Mouse (Mus musculus): ENCODE measurements around the gene Prokr1. TPM values are rescaled to one million over a fixed set of nuclear protein-coding genes. Genes with fewer than 3 reads are reported as not detected.
"Not testable (repeated sequence)": the region's sequence is repeated elsewhere in the genome, so short reads cannot be mapped to it uniquely, and the experiment has no call there.

Gene Prokr1
- 2.2 and 2.7 TPM in 2 replicates for polyA plus RNA-seq (2015; fragmentation: Nextera tagmentation; extraction: Ambion mirVana)

DNA sequence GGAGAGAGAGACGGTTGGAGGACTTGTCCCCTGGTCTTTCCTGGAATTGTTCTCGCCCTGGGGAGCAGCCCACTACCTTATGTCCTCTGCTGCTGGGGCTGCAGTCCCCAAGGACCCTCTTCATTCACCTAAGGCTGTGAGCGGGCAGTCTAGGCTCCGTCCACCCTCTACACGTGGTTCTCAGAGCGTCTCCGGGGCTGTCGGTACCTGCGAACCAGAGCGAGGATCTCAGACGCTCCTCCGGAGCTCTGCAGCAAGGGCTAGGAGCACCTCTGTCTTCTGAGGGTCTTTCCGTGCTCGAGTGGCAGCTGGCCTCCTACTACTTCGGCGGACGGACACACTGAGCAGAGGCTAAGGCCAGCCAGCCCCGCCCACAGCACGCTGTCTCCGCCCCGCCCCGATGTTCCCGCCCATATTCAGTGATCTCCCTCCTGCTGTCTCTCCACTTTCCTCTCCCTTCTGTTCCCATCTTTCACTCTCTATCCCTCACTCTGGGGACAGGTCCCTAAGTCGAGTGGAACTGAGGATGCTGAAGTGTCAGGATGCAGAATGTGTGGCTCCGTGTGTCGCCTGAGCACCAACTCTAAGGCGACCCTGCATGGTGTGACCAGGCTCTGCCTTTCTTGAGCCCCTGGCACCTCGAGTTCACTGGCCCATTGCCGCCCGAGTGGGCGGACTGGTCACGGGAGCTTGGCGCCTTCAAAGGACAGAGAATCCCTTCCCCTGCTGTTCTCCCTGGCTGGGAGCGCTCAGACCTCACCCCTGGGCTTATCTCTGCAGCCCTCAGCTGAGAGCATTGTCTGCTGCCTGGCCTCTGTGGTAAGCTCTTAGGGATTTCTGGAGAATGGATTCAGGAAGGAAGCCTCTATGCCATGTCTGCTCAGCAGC, at the start of gene Prokr1:
Gene Prokr1, minus strand, starts transcription at position 350 of the 888 bp plus-strand sequence.
- H3K27me3 ChIP-seq (replicated peaks; ENCODE audit: control insufficient read depth, insufficient read depth, low read length): no peaks in the 10 kb centered on the region; the same call in 1 of the 2 replicates
- no peaks in the 10 kb centered on the region for H3K36me3 ChIP-seq (ENCODE audit: control insufficient read depth, insufficient read depth, low read length)
- peak within 1 kb of the TSS; percentile 92 for H3K4me2 ChIP-seq (ENCODE audit: low read length)
- peaks cover 5% of the 10 kb centered on the region for H3K4me1 ChIP-seq (ENCODE audit: control insufficient read depth, insufficient read depth, low read depth, low read length)
- peak within 1 kb of the TSS; percentile 50 for H3K4me3 ChIP-seq (ENCODE audit: low read length)
- WGBS: under 1% methylated on average over 34 of the region's 34 CpGs
- peak; percentile 94 for ATAC-seq
- no peaks in the 10 kb centered on the region for H3K9me3 ChIP-seq (ENCODE audit: control insufficient read depth, low read length)
- H3K9ac ChIP-seq (ENCODE audit: low read depth, low read length): peak within 1 kb of the TSS; percentile 59
- H3K27ac ChIP-seq (ENCODE audit: low read depth, low read length): peak within 1 kb of the TSS; percentile 18; the same call in 1 of the 2 replicates

DNA sequence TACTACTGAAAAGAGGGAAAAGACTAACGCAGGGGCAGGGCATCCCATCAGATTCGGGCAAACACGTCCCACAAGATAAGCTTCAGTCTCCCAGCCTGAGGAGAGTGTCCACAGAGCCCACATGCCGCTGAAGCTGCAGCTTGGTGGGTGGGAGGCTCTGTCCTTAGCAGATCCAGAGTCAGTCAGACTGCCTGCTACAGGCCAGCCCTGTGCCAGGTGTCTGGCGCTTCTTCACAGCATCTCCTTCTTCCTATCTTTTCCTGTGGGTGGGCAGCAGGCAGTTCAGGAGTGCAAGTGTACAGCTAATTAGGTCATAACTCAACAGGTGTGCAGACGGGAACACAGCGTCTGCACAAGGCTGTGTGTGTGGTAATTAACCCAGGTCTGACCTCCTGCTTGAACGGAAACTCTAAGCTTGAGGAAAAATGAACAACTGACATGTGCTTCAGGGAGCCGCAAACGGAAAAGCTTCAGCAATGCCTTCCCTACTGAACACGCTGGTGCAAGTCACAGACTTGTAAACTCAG, 47.7 kb upstream of the Prokr1 start:
- no peaks in the 10 kb centered on the region for H3K36me3 ChIP-seq (ENCODE audit: control insufficient read depth, insufficient read depth, low read length)
- no peaks in the 10 kb centered on the region for H3K4me1 ChIP-seq (ENCODE audit: control insufficient read depth, insufficient read depth, low read depth, low read length)
- no peak overlapping the region for H3K4me2 ChIP-seq (ENCODE audit: low read length)
- no peaks in the 10 kb centered on the region for H3K27me3 ChIP-seq (replicated peaks; ENCODE audit: control insufficient read depth, insufficient read depth, low read length)
- no peak overlapping the region for H3K4me3 ChIP-seq (ENCODE audit: low read length)
- WGBS: 70% methylated on average over 11 of the region's 11 CpGs
- H3K9ac ChIP-seq (ENCODE audit: low read depth, low read length): no peak overlapping the region
- no peaks in the 10 kb centered on the region for H3K9me3 ChIP-seq (ENCODE audit: control insufficient read depth, low read length)
- ATAC-seq: no peak
- H3K27ac ChIP-seq (ENCODE audit: low read depth, low read length): no peak overlapping the region

- Histone ChIP-seq H3K9ac (ENCODE audit: low read depth, low read length) (no peak overlapping the region), H3K27ac (ENCODE audit: low read depth, low read length) (no peak overlapping the region), H3K4me3 (ENCODE audit: low read length) (no peak overlapping the region), H3K36me3 (ENCODE audit: control insufficient read depth, insufficient read depth, low read length) (no peaks in the 10 kb centered on the region), H3K9me3 (ENCODE audit: control insufficient read depth, low read length) (no peaks in the 10 kb centered on the region), H3K4me1 (ENCODE audit: control insufficient read depth, insufficient read depth, low read depth, low read length) (no peaks in the 10 kb centered on the region), H3K27me3 (replicated peaks; ENCODE audit: control insufficient read depth, insufficient read depth, low read length) (no peaks in the 10 kb centered on the region), H3K4me2 (ENCODE audit: low read length) (no peak overlapping the region)
- no peak for ATAC-seq
- 73% methylated on average over 4 of the region's 4 CpGs for WGBS
Observed at GRCm38 (mm10) chr6:87632176-87632575, 41.6 kb upstream of the Prokr1 start.

- not testable (repeated sequence) for ATAC-seq
- WGBS: 86% methylated on average over 13 of the region's 15 CpGs
Observed at GRCm38 (mm10) chr6:87628936-87629335, 38.4 kb upstream of the Prokr1 start.

GRCm38 (mm10) chr6:87623151-87623550, 32.6 kb upstream of the Prokr1 start:
- Histone ChIP-seq H3K4me2 (ENCODE audit: low read length) (no peak overlapping the region), H3K27me3 (replicated peaks; ENCODE audit: control insufficient read depth, insufficient read depth, low read length) (no peaks in the 10 kb centered on the region), H3K4me3 (ENCODE audit: low read length) (no peak overlapping the region), H3K9ac (ENCODE audit: low read depth, low read length) (no peak overlapping the region), H3K36me3 (ENCODE audit: control insufficient read depth, insufficient read depth, low read length) (no peaks in the 10 kb centered on the region), H3K9me3 (ENCODE audit: control insufficient read depth, low read length) (no peaks in the 10 kb centered on the region), H3K4me1 (ENCODE audit: control insufficient read depth, insufficient read depth, low read depth, low read length) (no peaks in the 10 kb centered on the region), H3K27ac (ENCODE audit: low read depth, low read length) (no peak overlapping the region)
- WGBS: 77% methylated on average over 3 of the region's 3 CpGs
- ATAC-seq: no peak

More at GRCm38 (mm10) chr6:87628936-87629335, 38.4 kb upstream of the Prokr1 start:
- not testable (repeated sequence) for H3K36me3 ChIP-seq (ENCODE audit: control insufficient read depth, insufficient read depth, low read length); H3K27ac ChIP-seq (ENCODE audit: low read depth, low read length); H3K4me3 ChIP-seq (ENCODE audit: low read length); H3K27me3 ChIP-seq (replicated peaks; ENCODE audit: control insufficient read depth, insufficient read depth, low read length); H3K9ac ChIP-seq (ENCODE audit: low read depth, low read length); H3K4me2 ChIP-seq (ENCODE audit: low read length); H3K9me3 ChIP-seq (ENCODE audit: control insufficient read depth, low read length); H3K4me1 ChIP-seq (ENCODE audit: control insufficient read depth, insufficient read depth, low read depth, low read length)

- no peaks in the 10 kb centered on the region for H3K9me3 ChIP-seq (ENCODE audit: control insufficient read depth, low read length)
- no peaks in the 10 kb centered on the region for H3K4me1 ChIP-seq (ENCODE audit: control insufficient read depth, insufficient read depth, low read depth, low read length)
- H3K9ac ChIP-seq (ENCODE audit: low read depth, low read length): no peak overlapping the region
- no peaks in the 10 kb centered on the region for H3K27me3 ChIP-seq (replicated peaks; ENCODE audit: control insufficient read depth, insufficient read depth, low read length)
- ATAC-seq: peak; percentile 95
- H3K4me2 ChIP-seq (ENCODE audit: low read length): no peak overlapping the region
- peak overlapping the region; percentile 54 for H3K27ac ChIP-seq (ENCODE audit: low read depth, low read length)
- 41% methylated on average over 3 of the region's 3 CpGs for WGBS
- no peak overlapping the region for H3K4me3 ChIP-seq (ENCODE audit: low read length)
- no peaks in the 10 kb centered on the region for H3K36me3 ChIP-seq (ENCODE audit: control insufficient read depth, insufficient read depth, low read length)
Observed at GRCm38 (mm10) chr6:87621281-87621680, 30.7 kb upstream of the Prokr1 start.

GRCm38 (mm10) chr6:87618021-87618420, 27.5 kb upstream of the Prokr1 start:
- WGBS: 82% methylated on average over 8 of the region's 8 CpGs
- no peak overlapping the region for H3K27ac ChIP-seq (ENCODE audit: low read depth, low read length)
- no peaks in the 10 kb centered on the region for H3K4me1 ChIP-seq (ENCODE audit: control insufficient read depth, insufficient read depth, low read depth, low read length)
- no peak overlapping the region for H3K4me3 ChIP-seq (ENCODE audit: low read length)
- ATAC-seq: no peak
- no peak overlapping the region for H3K4me2 ChIP-seq (ENCODE audit: low read length)
- no peak overlapping the region for H3K9ac ChIP-seq (ENCODE audit: low read depth, low read length)
- no peaks in the 10 kb centered on the region for H3K9me3 ChIP-seq (ENCODE audit: control insufficient read depth, low read length)
- H3K36me3 ChIP-seq (ENCODE audit: control insufficient read depth, insufficient read depth, low read length): no peaks in the 10 kb centered on the region
- H3K27me3 ChIP-seq (replicated peaks; ENCODE audit: control insufficient read depth, insufficient read depth, low read length): no peaks in the 10 kb centered on the region

DNA sequence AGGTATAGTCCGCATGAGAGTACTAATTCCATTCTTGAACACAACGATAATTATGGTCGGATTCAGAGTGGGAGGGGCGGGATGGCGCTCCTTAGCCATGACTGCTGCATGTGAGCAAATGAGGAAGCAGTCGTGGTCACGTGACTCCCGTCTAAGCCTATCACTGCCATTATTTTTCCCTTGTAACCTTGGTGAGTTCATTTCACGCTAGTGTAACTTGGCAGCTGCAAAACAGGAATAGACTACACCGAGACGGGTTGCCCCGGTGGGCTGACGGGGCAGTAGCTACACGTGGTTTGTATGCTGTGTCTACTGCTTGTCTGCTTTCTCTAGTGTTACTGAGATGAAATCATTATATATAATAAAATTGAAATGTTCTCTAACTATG, 25.1 kb upstream of the Prokr1 start:
- Histone ChIP-seq H3K4me2 (ENCODE audit: low read length) (no peak overlapping the region), H3K9ac (ENCODE audit: low read depth, low read length) (no peak overlapping the region), H3K4me3 (ENCODE audit: low read length) (no peak overlapping the region), H3K36me3 (ENCODE audit: control insufficient read depth, insufficient read depth, low read length) (no peaks in the 10 kb centered on the region), H3K27me3 (replicated peaks; ENCODE audit: control insufficient read depth, insufficient read depth, low read length) (no peaks in the 10 kb centered on the region), H3K27ac (ENCODE audit: low read depth, low read length) (no peak overlapping the region), H3K9me3 (ENCODE audit: control insufficient read depth, low read length) (no peaks in the 10 kb centered on the region), H3K4me1 (ENCODE audit: control insufficient read depth, insufficient read depth, low read depth, low read length) (no peaks in the 10 kb centered on the region)
- ATAC-seq: 0 out of 2 replicates have a peak, but pooled peaks have one; percentile 20
- 77% methylated on average over 14 of the region's 14 CpGs for WGBS
